Mouse (Mus musculus) adrenal gland, adult 18-20 months (tissue): Measurements from ENCODE around the gene Tmem41a. TPM values are rescaled to one million over a fixed set of nuclear protein-coding genes. Genes with fewer than 3 reads are reported as not detected.
A peak's percentile ranks its signal among the peaks of the same experiment; 100 is the strongest.
"Not testable (repeated sequence)": the region's sequence is repeated elsewhere in the genome, so short reads cannot be mapped to it uniquely, and the experiment has no call there.

Experiments
- DNase-seq, 2 experiments: peaks; one replicate each; pipeline ENCODE4 v3.0.0; 2021 to 2022; ENCODE audit warnings: low spot score in 2 of 2
- long read RNA-seq, 2 experiments: library from polyadenylated mRNA; stranded (forward); transcript quantifications; one replicate each; pipeline ENCODE4 v2.0.0; 2021
- total RNA-seq, 2 experiments: library from RNA; stranded (reverse); gene quantifications; 1 replicate in 1 of 2; 2 replicates in 1 of 2; pipeline ENCODE4 v1.2.3; 2021

The Tmem41a gene
- 10 to 100 TPM; 15.5 to 22.7 TPM for total RNA-seq
- long read RNA-seq, experiment 1, partial matches to known transcripts: 2 of 7 reads
- long read RNA-seq, experiment 1, other reads (novel, unspliced or antisense): 2 of 7 reads
- long read RNA-seq, experiment 2, transcript Tmem41a-201 (5 exons, 1,360 nt): major isoform, 17 of 22 reads
- long read RNA-seq, experiment 2, partial matches to known transcripts: 4 of 22 reads
- long read RNA-seq, experiment 2, other reads (novel, unspliced or antisense): 1 of 22 reads

GRCm38 (mm10) chr16:21946761-21947715, at the start of gene Tmem41a:
Gene Tmem41a (minus strand): TSS chr16:21947552.
- peak; percentile 92 for DNase-seq

GRCm38 (mm10) chr16:21996402-21996801, 49.0 kb upstream of the Tmem41a start:
- no peak for DNase-seq

GRCm38 (mm10) chr16:21995304-21995703, 48.0 kb upstream of the Tmem41a start, which contains the start of gene Liph:
Gene Liph (minus strand): TSS chr16:21995663.
- no peak for DNase-seq

GRCm38 (mm10) chr16:21991774-21992173, 44.4 kb upstream of the Tmem41a start:
- no peak for DNase-seq

GRCm38 (mm10) chr16:21990893-21991292, 43.5 kb upstream of the Tmem41a start:
- not testable (repeated sequence) for DNase-seq

- DNase-seq: no peak
Measured at GRCm38 (mm10) chr16:21987956-21988355, 40.6 kb upstream of the Tmem41a start.

- no peak for DNase-seq
Measured at GRCm38 (mm10) chr16:21986191-21986590, 38.8 kb upstream of the Tmem41a start.

- no peak for DNase-seq
Measured at GRCm38 (mm10) chr16:21984091-21984490, 36.7 kb upstream of the Tmem41a start.

GRCm38 (mm10) chr16:21983581-21983980, 36.2 kb upstream of the Tmem41a start:
- no peak for DNase-seq

- no peak for DNase-seq
Measured at GRCm38 (mm10) chr16:21983146-21983545, 35.8 kb upstream of the Tmem41a start.

- DNase-seq: no peak
Measured at GRCm38 (mm10) chr16:21977347-21977746, 30.0 kb upstream of the Tmem41a start.

GRCm38 (mm10) chr16:21976203-21976602, 28.9 kb upstream of the Tmem41a start:
- peak in 1 of 2 experiments; percentile 16 for DNase-seq

- DNase-seq: no peak
Measured at GRCm38 (mm10) chr16:21971446-21971845, 24.1 kb upstream of the Tmem41a start.

- DNase-seq: peak in 1 of 2 experiments; percentile 12
Measured at GRCm38 (mm10) chr16:21970536-21970935, 23.2 kb upstream of the Tmem41a start.

GRCm38 (mm10) chr16:21969874-21970273, 22.5 kb upstream of the Tmem41a start:
- DNase-seq: no peak

GRCm38 (mm10) chr16:21965576-21965975, 18.2 kb upstream of the Tmem41a start:
- DNase-seq: peak in 1 of 2 experiments; percentile 20

- peak; percentile 24 to 28 for DNase-seq
Measured at GRCm38 (mm10) chr16:21955591-21955990, 8.2 kb upstream of the Tmem41a start.

GRCm38 (mm10) chr16:21928471-21928870, 18.9 kb downstream of the Tmem41a start:
- no peak for DNase-seq

- no peak for DNase-seq
Measured at GRCm38 (mm10) chr16:21916681-21917080, 30.7 kb downstream of the Tmem41a start.

- DNase-seq: no peak
Measured at GRCm38 (mm10) chr16:21913347-21913746, 34.0 kb downstream of the Tmem41a start.

- not testable (repeated sequence) for DNase-seq
Measured at GRCm38 (mm10) chr16:21908906-21909305, 38.4 kb downstream of the Tmem41a start.

- DNase-seq: no peak
Measured at GRCm38 (mm10) chr16:21906902-21907301, 40.5 kb downstream of the Tmem41a start.
